Mouse (Mus musculus) heart, postnatal 0 days (tissue): ENCODE data around the gene Mxi1. TPM values are rescaled to one million over a fixed set of nuclear protein-coding genes. Genes with fewer than 3 reads are reported as not detected.

ENCODE experiments used
- ATAC-seq: fragments of 200-750 bp; cut with Nextera tagmentation; 2 replicates; pipeline ENCODE4 v1.8.0; 2017; ENCODE audit warnings: low read depth, moderate number of reproducible peaks, moderate library complexity; ENCODE audit not compliant: insufficient read depth
- DNase-seq: peaks from one replicate; pipeline ENCODE4 v3.0.0-alpha.2; 2016; ENCODE audit warnings: low spot score
- H3K27ac ChIP-seq: fragments of 300-500 bp; sonication (generic); 2 replicates; pipeline ENCODE4 v1.5.1; 2014; ENCODE audit warnings: low read depth, mild to moderate bottlenecking
- H3K27me3 ChIP-seq: fragments of 300-500 bp; sonication (generic); 2 replicates; pipeline ENCODE4 v1.6.1; 2014; ENCODE audit warnings: low read length, mixed read lengths; ENCODE audit not compliant: control insufficient read depth, insufficient read depth
- H3K36me3 ChIP-seq: fragments of 300-500 bp; sonication (generic); replicated peaks from 2 replicates; pipeline ENCODE4 v1.6.1; 2014; ENCODE audit warnings: low read length, mixed read lengths; ENCODE audit not compliant: control insufficient read depth, insufficient read depth
- H3K4me1 ChIP-seq: fragments of 300-500 bp; sonication (generic); 2 replicates; pipeline ENCODE4 v1.6.1; 2014; ENCODE audit warnings: antibody characterized with exemption; ENCODE audit not compliant: control insufficient read depth, insufficient read depth
- H3K4me2 ChIP-seq: fragments of 300-500 bp; sonication (generic); 2 replicates; pipeline ENCODE4 v1.6.1; 2014; ENCODE audit warnings: low read depth, mild to moderate bottlenecking, low read length, moderate library complexity
- H3K4me3 ChIP-seq: fragments of 300-500 bp; sonication (generic); 2 replicates; pipeline ENCODE4 v1.5.1; 2014; ENCODE audit warnings: low read depth, low read length
- H3K9ac ChIP-seq: fragments of 300-500 bp; sonication (generic); replicated peaks from 2 replicates; pipeline ENCODE4 v1.6.1; 2014; ENCODE audit warnings: low read depth, low read length, mixed read lengths
- H3K9me3 ChIP-seq: fragments of 300-500 bp; sonication (generic); replicated peaks from 2 replicates; pipeline ENCODE4 v1.6.1; 2016; ENCODE audit warnings: low read length; ENCODE audit not compliant: control insufficient read depth
- CTCF ChIP-seq: IDR thresholded peaks from 2 replicates; pipeline ENCODE4 v1.5.1; 2016; ENCODE audit warnings: antibody characterized with exemption, control low read depth, low read depth
- EP300 ChIP-seq: IDR thresholded peaks from 2 replicates; pipeline ENCODE4 v1.6.1; 2016; ENCODE audit warnings: antibody characterized with exemption, low read depth
- WGBS: fragments of 180-500 bp; shearing (Covaris S2); extraction: QIAGEN DNeasy Blood & Tissue Kit; methylation state at CpG from one replicate; pipeline ENCODE4 v1.1.7; 2014; 5-methylcytosine and 5-hydroxymethylcytosine counted together
- polyA plus RNA-seq: library from polyadenylated mRNA; unstranded; fragments of >200 nt; fragmentation: Nextera tagmentation; extraction: Ambion mirVana; gene quantifications from 2 replicates; pipeline ENCODE4 v1.2.1, GENCODE M21; 2015
- total RNA-seq: library from RNA; depleted of rRNA; stranded (reverse); fragments of >200 nt; gene quantifications from 2 replicates; pipeline ENCODE4 v1.2.3, GENCODE M21; 2014; ENCODE audit warnings: low replicate concordance

The Mxi1 gene
- total and polyA plus RNA-seq, 2 experiments from 2014 or later: 31.2 to 32.1 TPM

DNA sequence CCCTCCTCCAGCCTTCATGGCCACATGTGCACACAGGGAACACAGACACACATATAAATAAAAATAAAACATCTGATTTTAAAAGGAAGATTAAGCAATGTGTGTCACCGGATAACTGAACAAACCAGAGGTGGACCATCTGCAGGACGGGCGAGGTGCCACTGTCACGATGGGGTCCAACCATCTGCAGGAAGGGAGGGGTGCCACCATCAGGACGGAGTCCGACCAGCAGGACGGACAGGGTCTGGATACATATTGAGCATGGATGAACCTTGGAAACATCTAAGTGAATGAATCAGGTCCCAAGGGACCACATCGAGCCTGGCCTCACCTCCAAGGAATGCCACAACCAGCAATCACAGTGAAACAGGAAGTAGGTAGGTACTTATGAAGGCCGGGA is 43.0 kb upstream of the Mxi1 start:
- 78% methylated on average over 9 of the region's 9 CpGs for WGBS
- Histone ChIP-seq H3K4me1 (peaks cover 3% of the 10 kb centered on the region; the same call in 1 of the 2 replicates), H3K36me3 (no peaks in the 10 kb centered on the region), H3K4me3 (no peak overlapping the region), H3K9ac (no peak overlapping the region), H3K9me3 (no peaks in the 10 kb centered on the region), H3K27ac (no peak overlapping the region), H3K4me2 (no peak overlapping the region), H3K27me3 (no peaks in the 10 kb centered on the region)
- TF ChIP-seq EP300 (no peak), CTCF (no peak)
- ATAC-seq (no peak), DNase-seq (no peak)

DNA sequence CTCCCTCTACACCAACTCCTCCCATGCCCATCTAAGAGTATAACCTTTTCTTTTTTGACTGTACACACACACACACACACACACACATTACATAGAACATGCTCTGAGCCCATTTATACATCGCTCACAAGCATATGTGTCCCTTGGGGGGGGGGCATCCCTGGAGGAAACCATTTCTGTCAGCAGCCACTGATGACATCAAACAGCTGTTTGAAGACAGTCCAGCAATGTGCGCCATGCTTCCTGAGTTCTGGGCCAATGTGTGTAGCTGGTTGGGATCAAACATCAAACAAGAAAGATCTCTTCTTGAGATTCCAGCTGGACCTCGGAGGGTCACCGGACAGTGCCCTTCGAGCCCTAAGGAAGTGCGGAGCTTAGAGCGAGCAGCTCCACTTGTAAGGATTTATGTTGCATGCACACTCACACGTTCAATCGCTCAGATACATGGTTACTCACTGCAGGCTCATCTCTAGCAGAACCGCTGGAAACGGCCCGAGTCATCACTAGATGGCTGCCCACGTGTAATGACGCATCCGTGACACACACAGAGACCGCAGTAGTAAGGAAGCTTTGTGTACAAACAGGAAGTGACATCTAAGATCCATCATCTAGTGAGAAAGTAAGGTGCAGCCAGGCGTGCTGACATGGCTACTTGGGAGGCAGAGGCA is 37.1 kb upstream of the Mxi1 start:
- H3K27ac ChIP-seq: no peak overlapping the region

GRCm38 (mm10) chr19:53273781-53274428 is 36.4 kb upstream of the Mxi1 start:
- Histone ChIP-seq H3K27ac (no peak overlapping the region), H3K4me1 (0 out of 2 replicates have a peak, but pooled peaks cover 4% of the 10 kb centered on the region), H3K36me3 (no peaks in the 10 kb centered on the region), H3K27me3 (no peaks in the 10 kb centered on the region), H3K9me3 (no peaks in the 10 kb centered on the region), H3K4me3 (no peak overlapping the region), H3K4me2 (no peak overlapping the region), H3K9ac (no peak overlapping the region)
- WGBS: 86% methylated on average over 23 of the region's 23 CpGs
- TF ChIP-seq CTCF (no peak), EP300 (no peak)
- DNase-seq: no peak
- ATAC-seq: no peak

More for the DNA sequence above, 37.1 kb upstream of the Mxi1 start:
- Histone ChIP-seq H3K27me3 (no peaks in the 10 kb centered on the region), H3K9me3 (no peaks in the 10 kb centered on the region), H3K9ac (no peak overlapping the region), H3K36me3 (no peaks in the 10 kb centered on the region), H3K4me3 (no peak overlapping the region), H3K4me1 (0 out of 2 replicates have a peak, but pooled peaks cover 4% of the 10 kb centered on the region), H3K4me2 (no peak overlapping the region)
- ATAC-seq (peak; percentile 34; the same call in 1 of the 2 replicates), DNase-seq (no peak)
- WGBS: 82% methylated on average over 17 of the region's 17 CpGs
- no peak for TF ChIP-seq EP300
- no peak for TF ChIP-seq CTCF

GRCm38 (mm10) chr19:53275204-53275603 is 35.1 kb upstream of the Mxi1 start:
- 0 out of 2 replicates have a peak, but pooled peaks have one; percentile 4 for ATAC-seq
- WGBS: 25% methylated on average over 3 of the region's 3 CpGs
- no peak overlapping the region for H3K4me3 ChIP-seq
- H3K36me3 ChIP-seq: no peaks in the 10 kb centered on the region
- no peaks in the 10 kb centered on the region for H3K9me3 ChIP-seq
- H3K27ac ChIP-seq: no peak overlapping the region
- H3K27me3 ChIP-seq: no peaks in the 10 kb centered on the region
- H3K4me1 ChIP-seq: 0 out of 2 replicates have a peak, but pooled peaks cover 4% of the 10 kb centered on the region
- H3K9ac ChIP-seq: no peak overlapping the region
- DNase-seq: no peak
- H3K4me2 ChIP-seq: no peak overlapping the region
- TF ChIP-seq CTCF: no peak
- TF ChIP-seq EP300: no peak

DNA sequence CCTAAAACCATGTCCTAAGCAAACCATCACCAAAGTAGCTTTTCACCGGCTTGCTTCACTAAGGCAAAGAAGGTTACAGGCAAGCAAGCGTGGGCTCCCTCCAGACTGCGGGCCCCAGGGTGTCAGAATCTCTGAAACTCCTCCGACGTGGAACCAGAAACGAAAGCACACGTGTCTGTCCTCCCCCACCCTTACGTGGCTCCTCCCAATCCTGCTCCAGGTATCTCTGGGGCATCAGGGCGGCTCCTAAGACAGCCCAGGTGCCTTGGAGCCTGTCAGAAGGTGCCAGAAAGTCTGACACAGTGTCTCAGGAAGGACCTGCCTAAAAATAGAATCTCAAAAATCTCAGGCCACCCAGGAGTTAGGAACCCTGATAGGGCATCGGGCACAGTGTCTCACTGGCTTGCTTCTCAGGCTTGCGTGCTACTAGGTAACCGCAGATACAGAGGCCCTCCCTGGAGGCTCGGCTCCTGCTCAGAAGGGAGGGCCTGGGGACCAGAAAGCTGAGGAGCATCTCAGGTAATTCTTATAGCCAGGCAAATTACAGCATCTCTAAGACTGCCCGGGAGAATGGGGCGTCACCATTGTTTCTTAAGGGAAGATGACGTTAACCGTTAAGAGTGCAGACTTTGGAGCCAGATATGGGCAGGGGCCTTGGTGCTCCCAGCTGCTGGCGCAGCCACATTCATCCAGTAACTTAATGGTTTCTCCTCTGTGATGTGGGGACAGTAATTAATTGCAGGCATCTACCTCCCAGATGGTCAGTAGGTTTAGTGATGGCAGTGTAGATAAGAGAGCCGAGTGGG is 33.2 kb upstream of the Mxi1 start:
- no peaks in the 10 kb centered on the region for H3K36me3 ChIP-seq
- TF ChIP-seq EP300: no peak
- no peaks in the 10 kb centered on the region for H3K9me3 ChIP-seq
- no peak overlapping the region for H3K27ac ChIP-seq
- H3K9ac ChIP-seq: no peak overlapping the region
- WGBS: 41% methylated on average over 19 of the region's 19 CpGs
- ATAC-seq (no peak), DNase-seq (no peak)
- H3K4me3 ChIP-seq: no peak overlapping the region
- H3K27me3 ChIP-seq: no peaks in the 10 kb centered on the region
- H3K4me2 ChIP-seq: peak overlapping the region; percentile 25; the same call in 1 of the 2 replicates
- H3K4me1 ChIP-seq: 0 out of 2 replicates have a peak, but pooled peaks cover 4% of the 10 kb centered on the region
